Mouse (Mus musculus) embryo, embryonic 10 days (tissue): ENCODE results near the gene Mical3.

ENCODE experiments used
- DNase-seq: peaks from one replicate; pipeline ENCODE4 v3.0.0-alpha.2; 2015; ENCODE audit warnings: low spot score

Mical3 gene

DNA sequence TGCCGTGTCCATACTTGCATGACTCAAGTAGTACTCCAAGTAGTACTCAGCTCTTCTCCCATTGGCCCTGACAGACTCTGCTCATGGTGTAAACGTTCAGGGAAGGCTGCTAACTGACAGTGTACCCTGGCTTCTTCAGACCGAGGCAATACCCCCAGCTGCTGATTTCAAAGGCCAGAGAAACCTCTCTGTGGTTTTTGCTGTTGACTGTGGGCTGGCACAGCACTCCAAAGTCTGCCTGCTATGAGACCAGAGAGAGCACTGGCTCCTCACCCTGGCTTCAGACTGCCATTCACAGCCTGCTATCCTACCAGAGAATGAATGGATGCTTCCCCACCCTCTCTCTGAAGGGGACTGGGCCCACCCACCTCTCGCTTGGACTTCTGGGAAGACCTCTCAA, 173.5 kb downstream of the Mical3 start:
- no peak for DNase-seq

- DNase-seq = no peak
Measured at GRCm38 (mm10) chr6:120956259-120957161, 174.3 kb downstream of the Mical3 start.

DNA sequence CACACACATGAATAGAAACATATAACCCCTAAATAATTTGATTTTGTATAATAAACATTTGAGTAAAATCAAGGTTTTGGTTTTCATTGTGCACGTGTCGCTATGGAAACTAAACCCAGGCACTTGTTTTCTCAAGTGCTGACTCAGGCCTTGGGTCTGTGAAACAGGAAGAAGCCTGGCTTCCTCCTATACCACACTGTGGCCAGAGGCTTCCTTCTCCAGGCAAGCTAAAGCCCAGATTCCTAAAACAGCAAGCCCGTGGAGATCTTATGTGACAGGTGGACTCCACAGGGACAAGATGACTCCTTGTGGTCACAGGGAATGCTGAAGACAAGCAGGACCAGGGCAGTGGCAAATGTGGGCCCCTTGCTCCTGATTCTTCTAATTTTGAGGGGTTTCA, 175.6 kb downstream of the Mical3 start:
- DNase-seq = no peak

DNA sequence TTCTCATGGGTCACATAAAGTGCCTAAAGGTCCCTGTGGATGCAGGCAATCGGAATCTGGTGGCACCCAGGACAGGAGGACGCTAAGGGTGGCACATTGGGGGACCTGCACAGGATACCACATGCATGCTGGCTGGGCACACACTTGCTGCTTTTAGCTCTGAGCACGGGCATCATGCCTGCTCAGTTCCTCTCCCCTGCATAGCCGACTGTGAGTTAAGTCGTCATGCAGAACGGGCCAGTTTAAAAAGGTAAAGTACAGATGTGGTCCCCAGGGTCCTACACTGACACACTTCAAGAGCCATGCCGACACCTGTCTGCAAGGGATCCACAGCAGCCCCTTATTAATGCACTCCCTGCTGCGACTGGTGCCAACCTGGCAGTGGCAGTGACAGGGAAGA, 176.6 kb downstream of the Mical3 start:
- no peak for DNase-seq

DNA sequence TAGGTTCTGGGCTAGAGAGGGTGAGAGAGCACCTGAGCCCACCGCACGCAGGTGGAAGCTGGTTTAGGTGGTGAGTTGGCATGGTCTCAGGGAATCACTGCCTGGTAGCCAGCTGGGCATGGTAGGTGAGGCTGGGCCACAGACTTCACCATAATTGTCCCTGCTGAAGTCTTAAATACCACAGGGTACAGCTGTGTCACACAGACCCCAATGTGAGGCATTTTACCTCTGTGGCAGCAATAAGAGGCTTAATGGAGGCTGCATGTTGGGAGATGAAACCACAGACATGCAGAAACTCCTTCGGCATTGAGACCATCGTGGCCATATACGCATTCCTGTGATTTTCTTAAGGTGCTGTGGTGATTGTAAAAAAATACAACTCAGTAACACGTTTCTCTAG, 178.3 kb downstream of the Mical3 start:
- DNase-seq = no peak

DNA sequence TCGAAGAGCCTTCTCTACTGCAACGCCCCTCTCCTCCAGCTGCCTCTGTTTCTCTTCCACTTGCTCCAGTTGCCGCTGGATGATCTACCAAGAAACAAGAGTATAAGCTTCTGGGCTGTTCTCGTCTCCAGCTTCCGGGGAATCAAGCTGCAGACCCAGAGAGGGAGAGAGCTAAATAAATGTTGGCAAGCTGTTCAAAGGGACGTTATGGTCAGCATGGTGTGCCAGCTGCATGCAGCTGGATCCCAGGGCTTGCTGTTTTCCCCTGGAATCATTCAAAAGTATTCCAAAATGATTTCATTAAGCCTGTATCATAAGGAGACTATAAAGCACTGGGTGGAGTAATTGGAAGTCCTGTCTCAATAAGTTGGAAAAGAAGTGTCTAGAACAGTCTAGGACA, 179.5 kb downstream of the Mical3 start:
- DNase-seq = no peak

GRCm38 (mm10) chr6:120945510-120945909, 185.3 kb downstream of the Mical3 start:
- no peak for DNase-seq

- no peak for DNase-seq
Measured at GRCm38 (mm10) chr6:120943964-120944363, 186.8 kb downstream of the Mical3 start.

GRCm38 (mm10) chr6:120943551-120943950, 187.2 kb downstream of the Mical3 start:
- no peak for DNase-seq

GRCm38 (mm10) chr6:120943079-120943478, 187.7 kb downstream of the Mical3 start:
- DNase-seq = no peak

GRCm38 (mm10) chr6:120941575-120941974, 189.2 kb downstream of the Mical3 start:
- DNase-seq = no peak

DNA sequence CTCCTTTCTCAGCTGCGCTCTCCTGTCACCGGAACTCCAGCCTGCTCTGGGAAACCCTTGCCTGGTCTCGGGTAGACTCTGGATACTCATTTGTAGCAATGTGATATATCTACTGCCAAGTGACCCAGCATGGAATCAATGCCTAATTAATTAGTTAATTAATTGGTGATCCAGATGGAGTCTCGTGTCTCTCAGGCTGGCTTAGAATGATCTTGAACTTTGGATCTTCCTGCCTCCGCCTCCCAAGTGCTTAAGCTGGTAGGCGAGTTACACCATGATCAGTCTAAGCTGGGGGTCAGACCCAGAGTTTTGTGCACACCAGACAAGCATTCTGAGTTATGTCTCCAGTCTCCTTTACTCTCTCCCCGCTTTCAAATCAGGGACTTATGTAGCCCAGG, 189.7 kb downstream of the Mical3 start:
- DNase-seq = no peak

GRCm38 (mm10) chr6:120940446-120941083, 190.2 kb downstream of the Mical3 start:
- DNase-seq = no peak

- no peak for DNase-seq
Measured at GRCm38 (mm10) chr6:120939783-120940182, 191.0 kb downstream of the Mical3 start.

DNA sequence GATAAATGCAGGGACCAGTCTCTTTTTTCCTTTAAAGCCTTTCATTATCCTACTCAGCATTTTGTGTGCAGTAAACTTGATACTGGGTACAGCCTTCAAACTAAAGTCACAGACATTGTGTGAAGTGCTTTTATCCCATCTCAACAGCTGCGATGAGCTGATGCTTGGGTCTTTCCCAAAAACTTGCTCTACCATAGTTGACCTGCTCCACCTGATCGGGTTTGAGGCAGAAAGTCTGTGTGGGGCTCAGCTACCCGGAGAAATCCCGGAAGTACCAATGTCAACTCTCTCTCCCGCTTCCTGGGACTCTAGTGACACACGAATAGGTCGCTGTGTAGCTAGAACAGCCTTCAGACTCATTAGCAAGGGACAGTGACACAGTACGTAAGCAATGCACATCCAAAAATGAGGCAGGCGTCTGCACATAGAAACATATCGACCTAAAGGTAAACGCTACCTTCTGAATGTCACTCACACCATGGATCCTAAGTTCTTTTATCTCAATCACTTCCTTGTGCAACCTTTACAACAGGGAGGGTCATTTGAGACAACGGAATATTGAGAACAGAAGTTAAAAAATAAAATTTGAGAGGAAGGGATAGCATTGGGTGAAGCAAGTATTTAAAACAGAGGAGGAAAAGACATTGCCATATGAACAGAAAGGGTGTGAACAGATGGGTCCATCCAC, 191.9 kb downstream of the Mical3 start:
- no peak for DNase-seq

GRCm38 (mm10) chr6:120937999-120938608, 192.7 kb downstream of the Mical3 start:
- no peak for DNase-seq

- no peak for DNase-seq
Measured at GRCm38 (mm10) chr6:120937104-120937617, 193.6 kb downstream of the Mical3 start.

DNA sequence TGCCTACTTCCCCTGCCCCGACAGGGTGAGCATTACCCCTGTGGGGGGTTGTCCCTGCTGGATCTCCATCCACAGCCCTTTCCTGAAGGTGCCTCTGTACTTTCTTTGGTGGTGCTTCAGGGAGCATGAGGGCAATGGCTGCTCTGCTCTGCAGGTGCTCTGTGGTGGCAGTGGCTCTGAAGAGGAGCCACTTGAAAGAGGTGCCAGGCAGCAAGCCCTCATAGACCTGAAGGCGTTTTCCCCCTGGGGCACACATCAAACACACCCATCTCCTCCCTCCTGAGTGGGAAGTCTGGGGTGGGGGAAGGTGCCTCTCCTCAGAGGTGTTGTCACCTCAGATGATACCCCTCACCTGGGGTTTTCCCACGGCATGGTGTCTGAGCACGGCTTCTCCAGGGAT, 196.6 kb downstream of the Mical3 start:
- DNase-seq = no peak

DNA sequence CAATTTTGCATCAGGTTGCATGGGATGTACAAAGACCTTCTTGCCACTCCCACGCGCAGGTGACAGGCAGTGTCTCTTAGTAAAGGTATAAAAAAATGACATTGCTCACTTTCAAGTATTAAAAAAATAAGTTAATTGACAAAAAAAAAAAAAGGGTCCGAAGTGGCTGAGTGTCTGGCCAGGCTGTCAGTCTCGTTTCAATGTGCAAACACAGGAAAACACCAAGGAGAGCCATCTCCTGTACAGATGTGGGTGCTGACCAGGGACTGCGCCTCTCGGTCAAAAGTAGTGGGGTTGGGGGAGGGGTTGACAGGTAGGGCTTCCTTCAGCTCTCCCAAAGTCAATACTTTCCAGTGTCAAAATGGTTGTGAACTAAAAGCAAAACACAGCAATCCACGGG, 197.1 kb downstream of the Mical3 start:
- DNase-seq = no peak

- no peak for DNase-seq
Measured at GRCm38 (mm10) chr6:120932597-120932996, 198.2 kb downstream of the Mical3 start.

DNA sequence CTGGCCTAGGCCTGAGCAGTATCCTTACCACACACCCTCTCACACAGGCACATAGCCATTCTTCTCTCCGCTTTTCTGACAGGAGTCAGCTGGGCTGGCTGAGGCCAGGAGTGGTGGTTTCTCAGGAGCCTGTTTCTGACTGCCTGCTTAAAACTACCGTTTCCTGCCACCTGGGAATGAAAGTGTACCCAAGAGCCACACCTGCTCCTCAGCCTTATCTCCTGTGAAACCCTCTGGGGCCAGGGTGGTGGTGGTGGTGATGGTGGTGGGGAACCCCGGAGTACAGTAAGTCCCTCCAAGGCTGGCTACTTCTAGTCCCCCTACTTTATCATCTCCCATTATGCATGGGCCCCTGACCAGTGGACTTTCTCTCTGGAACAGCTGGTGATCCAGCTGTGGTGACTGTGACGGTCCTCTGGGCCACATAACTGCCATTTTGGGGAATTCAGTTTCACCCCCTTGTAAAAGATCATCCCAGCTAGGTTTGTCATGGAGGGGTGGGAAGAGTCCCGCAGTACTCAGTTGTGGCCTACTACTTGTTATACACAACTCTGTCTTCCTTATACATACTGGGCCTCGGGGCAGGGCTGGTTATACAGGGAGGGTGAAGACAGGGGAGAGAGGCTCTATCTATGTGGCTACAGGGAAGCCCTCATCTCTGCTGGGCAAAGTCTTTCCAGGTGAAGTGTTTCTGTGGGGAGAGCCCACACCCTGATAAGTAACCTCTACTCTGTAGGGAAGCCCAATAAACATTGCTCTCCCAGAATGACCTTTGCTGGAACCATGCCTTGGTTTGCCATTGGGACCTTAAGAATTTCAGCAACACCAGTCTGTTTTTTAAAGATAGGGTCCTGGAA, 200.1 kb downstream of the Mical3 start:
- no peak for DNase-seq
